Mouse (Mus musculus) heart, embryonic 15.5 days (tissue): ENCODE measurements around the gene Tnfrsf17. TPM values are rescaled to one million over a fixed set of nuclear protein-coding genes. Genes with fewer than 3 reads are reported as not detected.
"Not testable (repeated sequence)": the region's sequence is repeated elsewhere in the genome, so short reads cannot be mapped to it uniquely, and the experiment has no call there.

ENCODE experiments used
- ATAC-seq: fragments of 200-750 bp; cut with Nextera tagmentation; replicated peaks from 2 replicates; pipeline ENCODE4 v1.8.0; 2017; ENCODE audit warnings: low read depth, moderate TSS enrichment; ENCODE audit not compliant: insufficient number of reproducible peaks, insufficient read depth, low FRiP score
- H3K27ac ChIP-seq: fragments of 300-500 bp; sonication (generic); 2 replicates; pipeline ENCODE4 v1.5.1; 2015; ENCODE audit warnings: mild to moderate bottlenecking, inconsistent platforms
- H3K27me3 ChIP-seq: fragments of 300-500 bp; sonication (generic); 2 replicates; pipeline ENCODE4 v1.6.1; 2015; ENCODE audit warnings: inconsistent platforms
- H3K36me3 ChIP-seq: fragments of 300-500 bp; sonication (generic); 2 replicates; pipeline ENCODE4 v1.6.1; 2015; ENCODE audit warnings: mild to moderate bottlenecking, inconsistent platforms
- H3K4me1 ChIP-seq: fragments of 300-500 bp; sonication (generic); replicated peaks from 2 replicates; pipeline ENCODE4 v1.6.1; 2015; ENCODE audit warnings: inconsistent platforms
- H3K4me2 ChIP-seq: fragments of 300-500 bp; sonication (generic); 2 replicates; pipeline ENCODE4 v1.6.1; 2015; ENCODE audit warnings: inconsistent platforms, mild to moderate bottlenecking, moderate library complexity
- H3K4me3 ChIP-seq: fragments of 300-500 bp; sonication (generic); 2 replicates; pipeline ENCODE4 v1.5.1; 2015; ENCODE audit warnings: mild to moderate bottlenecking, inconsistent platforms
- H3K9ac ChIP-seq: fragments of 300-500 bp; sonication (generic); 2 replicates; pipeline ENCODE4 v1.6.1; 2015; ENCODE audit warnings: mild to moderate bottlenecking, inconsistent platforms
- H3K9me3 ChIP-seq: fragments of 300-500 bp; sonication (generic); replicated peaks from 2 replicates; pipeline ENCODE4 v1.6.1; 2016; ENCODE audit warnings: inconsistent platforms
- WGBS: fragments of 180-500 bp; shearing (Covaris S2); methylation state at CpG from one replicate; pipeline ENCODE4 v1.1.7; 2015; ENCODE audit warnings: mixed read lengths; 5-methylcytosine and 5-hydroxymethylcytosine counted together
- polyA plus RNA-seq: library from polyadenylated mRNA; unstranded; fragments of >200 nt; fragmentation: Nextera tagmentation; extraction: Ambion mirVana; gene quantifications from 2 replicates; pipeline ENCODE4 v1.2.1, GENCODE M21; 2015

The Tnfrsf17 gene
- polyA plus RNA-seq, 1 experiment from 2014 or later, result 0.20 TPM

DNA sequence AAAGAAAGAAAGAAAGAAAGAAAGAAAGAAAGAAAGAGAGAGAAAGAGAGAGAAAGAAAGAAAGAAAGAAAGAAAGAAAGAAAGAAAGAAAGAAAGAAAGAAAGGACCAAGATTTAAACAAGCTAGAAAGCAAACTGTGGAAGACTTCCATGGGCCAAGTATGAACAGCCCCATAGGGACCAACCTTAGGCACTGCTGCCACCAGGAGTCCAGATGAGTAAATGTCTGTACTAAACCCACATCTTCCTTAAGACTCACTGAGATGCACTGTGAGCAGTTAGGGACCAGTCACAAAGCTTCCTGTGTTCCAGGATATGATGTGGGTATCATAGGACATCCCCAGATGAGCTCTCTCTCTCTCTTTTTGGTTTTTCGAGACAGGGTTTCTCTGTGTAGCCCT lies 15.9 kb upstream of the Tnfrsf17 start:
- H3K27me3 ChIP-seq, ATAC-seq, H3K4me3 ChIP-seq, H3K9ac ChIP-seq, H3K27ac ChIP-seq, H3K4me2 ChIP-seq, H3K4me1 ChIP-seq, H3K9me3 ChIP-seq, H3K36me3 ChIP-seq: not testable (repeated sequence)
- WGBS, result 100% methylated on average over 1 of the region's 1 CpGs

DNA sequence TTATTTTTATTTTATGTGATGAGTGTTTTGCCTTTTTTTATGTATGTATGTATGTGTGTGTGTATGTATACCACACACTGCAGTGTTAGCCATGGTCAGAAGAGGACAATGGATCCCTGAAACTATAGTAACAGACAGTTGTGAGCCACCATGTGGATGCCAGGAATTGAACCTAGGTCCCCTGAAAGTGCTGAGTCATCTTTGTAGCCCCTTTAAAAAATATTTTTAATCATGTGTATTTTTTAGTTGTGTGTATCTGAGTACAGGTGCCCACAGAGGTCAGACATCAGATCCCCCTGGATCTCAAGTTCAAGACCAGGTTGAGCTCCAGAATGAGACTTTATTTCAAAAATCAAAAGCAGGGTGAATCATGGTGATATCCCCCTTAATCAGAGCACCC lies 9.9 kb upstream of the Tnfrsf17 start:
- Histone ChIP-seq H3K27me3 (no peaks in the 10 kb centered on the region), H3K9me3 (no peaks in the 10 kb centered on the region), H3K4me1 (no peaks in the 10 kb centered on the region), H3K9ac (no peak overlapping the region), H3K4me3 (no peak overlapping the region), H3K27ac (no peak overlapping the region), H3K4me2 (no peak overlapping the region), H3K36me3 (no peaks in the 10 kb centered on the region)
- no peak for ATAC-seq

- Histone ChIP-seq H3K4me1 (peaks cover 4% of the 10 kb centered on the region; the same call in 1 of the 2 replicates), H3K27me3 (no peaks in the 10 kb centered on the region), H3K27ac (no peak overlapping the region), H3K9me3 (no peaks in the 10 kb centered on the region), H3K4me2 (no peak overlapping the region), H3K9ac (no peak overlapping the region), H3K4me3 (no peak overlapping the region), H3K36me3 (no peaks in the 10 kb centered on the region)
- WGBS, result 79% methylated on average over 2 of the region's 2 CpGs
- ATAC-seq, result no peak
Observed at GRCm38 (mm10) chr16:11305531-11305930, 8.1 kb upstream of the Tnfrsf17 start.

- H3K27ac ChIP-seq, result no peak overlapping the region
- H3K9ac ChIP-seq, result no peak overlapping the region
- no peak for ATAC-seq
- H3K4me3 ChIP-seq, result no peak overlapping the region
- no peak overlapping the region for H3K4me2 ChIP-seq
- no peaks in the 10 kb centered on the region for H3K36me3 ChIP-seq
- H3K27me3 ChIP-seq, result no peaks in the 10 kb centered on the region
- H3K4me1 ChIP-seq, result peaks cover 9% of the 10 kb centered on the region
- WGBS, result 49% methylated on average over 5 of the region's 5 CpGs
- H3K9me3 ChIP-seq, result no peaks in the 10 kb centered on the region
Observed at GRCm38 (mm10) chr16:11315786-11316320, 2.2 kb downstream of the Tnfrsf17 start.

- Histone ChIP-seq H3K9me3 (no peaks in the 10 kb centered on the region), H3K36me3 (no peaks in the 10 kb centered on the region), H3K27me3 (no peaks in the 10 kb centered on the region), H3K4me1 (peaks cover 9% of the 10 kb centered on the region), H3K9ac (no peak overlapping the region), H3K4me2 (no peak overlapping the region), H3K4me3 (no peak overlapping the region), H3K27ac (no peak overlapping the region)
- 70% methylated on average over 5 of the region's 5 CpGs for WGBS
- ATAC-seq, result no peak
Observed at GRCm38 (mm10) chr16:11316748-11317147, 3.1 kb downstream of the Tnfrsf17 start.

- 54% methylated on average over 6 of the region's 6 CpGs for WGBS
- Histone ChIP-seq H3K9ac (no peak overlapping the region), H3K4me2 (no peak overlapping the region), H3K9me3 (no peaks in the 10 kb centered on the region), H3K27me3 (no peaks in the 10 kb centered on the region), H3K4me1 (peaks cover 12% of the 10 kb centered on the region), H3K36me3 (no peaks in the 10 kb centered on the region), H3K27ac (no peak overlapping the region), H3K4me3 (no peak overlapping the region)
- no peak for ATAC-seq
Observed at GRCm38 (mm10) chr16:11317324-11317723, 3.7 kb downstream of the Tnfrsf17 start.

DNA sequence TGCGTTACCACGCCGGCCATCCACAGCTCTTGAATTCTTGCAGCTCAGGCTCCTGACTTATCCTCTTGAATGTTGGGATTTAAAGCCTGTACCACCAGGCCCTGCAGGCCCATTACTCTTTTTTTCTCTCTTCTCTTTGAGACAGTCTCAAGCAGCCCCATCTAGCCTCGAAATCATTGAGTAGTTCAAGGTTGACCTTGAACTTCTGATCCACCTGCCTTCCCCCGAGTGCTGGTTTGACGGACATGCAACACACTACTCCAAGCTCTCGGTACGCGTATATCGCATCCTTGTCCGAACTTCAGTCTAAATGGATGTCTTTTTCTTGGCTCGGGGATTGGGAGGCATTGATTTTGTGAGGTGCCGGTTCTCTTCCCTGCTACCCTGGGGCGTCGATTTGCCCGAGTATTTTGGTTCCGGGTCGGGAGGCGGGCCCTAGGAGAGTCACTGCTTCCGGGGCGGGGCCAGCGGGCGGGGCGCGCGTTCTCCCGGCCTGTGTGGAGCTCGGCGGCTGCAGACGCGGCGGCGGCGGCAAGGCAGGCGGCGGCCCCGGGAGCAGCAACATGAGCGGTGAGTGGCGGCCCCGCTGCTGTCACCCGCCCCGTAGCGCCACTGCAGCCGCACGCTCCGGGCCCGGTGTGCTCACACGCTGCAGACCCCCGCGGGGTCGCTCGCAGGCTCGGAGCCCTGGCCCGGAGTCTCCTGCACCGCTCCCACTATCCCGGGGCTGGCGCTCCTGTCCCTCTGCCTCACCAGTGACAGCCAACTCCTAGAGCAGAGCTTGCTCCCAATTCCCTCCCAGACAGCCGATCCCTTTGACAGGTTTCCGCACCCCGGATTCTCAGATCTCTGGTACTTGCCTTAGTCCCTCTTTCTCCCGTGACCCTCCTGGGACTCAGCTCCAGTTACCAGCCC lies 9.1 kb downstream of the Tnfrsf17 start, which contains the start of gene Snx29:
TSS of gene Snx29 (plus strand) at position 500 of the 915 bp plus-strand sequence.
- Histone ChIP-seq H3K27ac (peak within 1 kb of the TSS; percentile 90), H3K4me2 (peak within 1 kb of the TSS; percentile 93), H3K27me3 (no peaks in the 10 kb centered on the region), H3K4me1 (peaks cover 11% of the 10 kb centered on the region), H3K9ac (peak within 1 kb of the TSS; percentile 86), H3K36me3 (no peaks in the 10 kb centered on the region), H3K9me3 (no peaks in the 10 kb centered on the region), H3K4me3 (peak within 1 kb of the TSS; percentile 92)
- 5% methylated on average over 50 of the region's 61 CpGs for WGBS
- peak; percentile 97 for ATAC-seq

GRCm38 (mm10) chr16:11323324-11324051 lies 9.9 kb downstream of the Tnfrsf17 start:
- Histone ChIP-seq H3K27me3 (no peaks in the 10 kb centered on the region), H3K4me3 (peak overlapping the region; percentile 92), H3K36me3 (no peaks in the 10 kb centered on the region), H3K4me1 (peaks cover 11% of the 10 kb centered on the region), H3K9me3 (no peaks in the 10 kb centered on the region), H3K27ac (peak overlapping the region; percentile 90), H3K4me2 (peak overlapping the region; percentile 93), H3K9ac (peak overlapping the region; percentile 86)
- 5% methylated on average over 17 of the region's 17 CpGs for WGBS
- peak; percentile 2; the same call in 1 of the 2 replicates for ATAC-seq

DNA sequence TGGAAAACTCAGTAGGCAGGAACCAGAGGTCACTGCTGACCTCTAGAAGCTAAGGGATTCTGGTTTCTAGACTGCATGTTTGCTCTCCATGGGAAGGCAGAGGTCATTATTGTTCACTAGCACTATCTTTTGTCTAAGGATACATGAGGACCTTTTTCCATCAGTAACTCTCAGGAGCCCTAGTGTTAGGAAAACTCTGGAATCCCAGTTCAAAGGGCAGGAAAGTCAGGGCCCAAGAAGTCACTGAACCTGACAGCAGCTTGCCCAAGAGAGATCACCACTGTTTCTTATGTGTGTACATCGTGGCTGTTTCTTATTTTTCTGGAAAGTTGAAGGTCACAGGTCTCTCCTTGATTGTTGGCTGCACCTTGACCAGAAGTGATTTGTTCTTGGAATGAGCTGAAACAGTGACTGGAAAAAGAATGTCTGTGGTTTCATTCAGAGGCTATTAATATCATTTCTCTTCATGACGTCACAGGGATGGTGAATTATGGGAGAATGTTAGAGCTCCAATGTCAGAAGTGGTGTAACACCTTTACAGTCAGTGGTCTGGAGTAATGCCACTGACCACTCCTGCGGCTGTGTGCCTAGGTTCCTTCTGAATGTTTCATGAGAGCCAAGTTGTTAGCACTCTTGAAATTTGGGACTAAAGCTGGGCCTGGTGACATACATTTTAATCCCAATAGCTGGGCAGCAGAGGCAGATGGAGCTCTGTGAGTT lies 16.6 kb downstream of the Tnfrsf17 start:
- H3K27ac ChIP-seq, result no peak overlapping the region
- H3K9ac ChIP-seq, result no peak overlapping the region
- H3K4me2 ChIP-seq, result no peak overlapping the region
- H3K4me1 ChIP-seq, result peaks cover 4% of the 10 kb centered on the region; the same call in 1 of the 2 replicates
- WGBS, result 67% methylated on average over 3 of the region's 3 CpGs
- no peak for ATAC-seq
- H3K36me3 ChIP-seq, result no peaks in the 10 kb centered on the region
- H3K4me3 ChIP-seq, result no peak overlapping the region
- H3K27me3 ChIP-seq, result no peaks in the 10 kb centered on the region
- no peaks in the 10 kb centered on the region for H3K9me3 ChIP-seq

DNA sequence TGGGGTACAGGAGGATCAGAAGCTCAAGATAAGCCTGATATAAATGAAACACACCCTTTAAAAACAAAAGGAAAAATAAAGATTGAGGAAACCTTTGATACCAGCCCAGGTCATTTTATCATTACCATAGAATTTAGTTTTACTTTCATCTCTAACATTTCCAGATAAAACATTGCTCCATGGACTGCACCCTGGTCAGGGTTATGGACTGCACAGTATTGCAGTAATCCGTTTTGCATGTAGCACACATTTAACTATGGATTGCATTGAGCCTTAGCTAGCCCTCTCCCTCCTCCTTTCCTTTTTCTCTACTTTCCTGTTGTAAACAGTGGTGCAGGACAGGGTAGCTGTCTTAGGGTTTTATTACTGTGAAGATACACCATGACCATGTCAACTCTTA lies 17.4 kb downstream of the Tnfrsf17 start:
- Histone ChIP-seq H3K4me2 (no peak overlapping the region), H3K27me3 (no peaks in the 10 kb centered on the region), H3K9ac (no peak overlapping the region), H3K9me3 (no peaks in the 10 kb centered on the region), H3K27ac (no peak overlapping the region), H3K36me3 (no peaks in the 10 kb centered on the region), H3K4me1 (peaks cover 4% of the 10 kb centered on the region; the same call in 1 of the 2 replicates), H3K4me3 (no peak overlapping the region)
- ATAC-seq, result no peak
- 95% methylated on average over 1 of the region's 1 CpGs for WGBS
